Mouse (Mus musculus): ENCODE data around the gene Grin2a. TPM values are rescaled to one million over a fixed set of nuclear protein-coding genes. Genes with fewer than 3 reads are reported as not detected.

The Grin2a gene
- polyA plus RNA-seq, 1 experiment from 2014 or later, result 1.0 TPM

DNA sequence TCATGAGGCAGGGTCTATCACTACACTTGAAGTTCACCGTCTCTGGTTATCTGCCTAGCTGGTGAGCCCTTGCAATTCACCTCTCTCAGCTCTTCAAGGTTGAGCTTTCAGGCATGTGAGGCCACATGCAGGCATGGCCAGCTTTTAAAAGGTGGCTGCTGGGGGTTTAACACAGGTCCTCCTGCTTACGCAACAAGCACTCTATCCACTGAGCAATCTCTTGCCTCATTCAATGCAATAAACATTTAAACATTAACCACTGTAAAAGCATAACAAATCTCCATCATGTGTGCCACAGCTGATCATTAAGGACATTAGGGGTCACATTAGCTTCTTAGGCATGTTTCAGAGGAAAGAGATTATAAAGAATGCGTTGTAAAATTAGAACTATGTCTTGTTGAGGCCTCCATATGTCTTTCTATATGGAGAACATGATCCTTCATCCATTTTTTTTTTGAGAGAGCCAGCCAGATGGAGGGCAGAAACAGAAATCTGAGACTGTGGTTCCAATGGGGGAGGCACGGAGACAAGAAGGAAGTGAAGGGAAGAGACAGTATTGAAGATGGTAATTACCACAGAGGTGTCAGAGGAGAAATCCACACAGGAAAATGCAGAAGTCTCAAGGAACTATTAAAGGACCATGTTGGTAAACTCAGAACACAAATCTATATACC lies 170.8 kb downstream of the Grin2a start:
- H3K27me3 ChIP-seq (ENCODE audit: control insufficient read depth, insufficient read depth, low read length), result no peaks in the 10 kb centered on the region
- ATAC-seq (ENCODE audit: insufficient read depth, low FRiP score, low TSS enrichment), result no peak
- H3K4me2 ChIP-seq (ENCODE audit: low read depth), result no peak overlapping the region
- H3K27ac ChIP-seq (ENCODE audit: low read depth, low read length), result no peak overlapping the region
- no peaks in the 10 kb centered on the region for H3K9me3 ChIP-seq (ENCODE audit: control insufficient read depth, low read length)
- 90% methylated on average over 4 of the region's 4 CpGs for WGBS
- no peak overlapping the region for H3K9ac ChIP-seq (ENCODE audit: low read length)
- no peaks in the 10 kb centered on the region for H3K36me3 ChIP-seq (ENCODE audit: control insufficient read depth, insufficient read depth, low read length)
- H3K4me3 ChIP-seq (ENCODE audit: low read depth, low read length), result no peak overlapping the region
- no peak for DNase-seq (ENCODE audit: low spot score)
- no peaks in the 10 kb centered on the region for H3K4me1 ChIP-seq (ENCODE audit: control insufficient read depth, insufficient read depth, low read length)

- ATAC-seq (ENCODE audit: insufficient read depth, low FRiP score, low TSS enrichment) (no peak), DNase-seq (ENCODE audit: low spot score) (no peak)
- no peak overlapping the region for H3K9ac ChIP-seq (ENCODE audit: low read length)
- no peaks in the 10 kb centered on the region for H3K9me3 ChIP-seq (ENCODE audit: control insufficient read depth, low read length)
- H3K4me3 ChIP-seq (ENCODE audit: low read depth, low read length), result no peak overlapping the region
- H3K4me1 ChIP-seq (ENCODE audit: control insufficient read depth, insufficient read depth, low read length), result no peaks in the 10 kb centered on the region
- H3K4me2 ChIP-seq (ENCODE audit: low read depth), result no peak overlapping the region
- no peak overlapping the region for H3K27ac ChIP-seq (ENCODE audit: low read depth, low read length)
- no peaks in the 10 kb centered on the region for H3K36me3 ChIP-seq (ENCODE audit: control insufficient read depth, insufficient read depth, low read length)
- H3K27me3 ChIP-seq (ENCODE audit: control insufficient read depth, insufficient read depth, low read length), result no peaks in the 10 kb centered on the region
Measured at GRCm38 (mm10) chr16:9823686-9824085, 171.7 kb downstream of the Grin2a start.

GRCm38 (mm10) chr16:9819508-9819907 lies 175.9 kb downstream of the Grin2a start:
- Histone ChIP-seq H3K4me3 (ENCODE audit: low read depth, low read length) (no peak overlapping the region), H3K4me2 (ENCODE audit: low read depth) (no peak overlapping the region), H3K27me3 (ENCODE audit: control insufficient read depth, insufficient read depth, low read length) (no peaks in the 10 kb centered on the region), H3K9ac (ENCODE audit: low read length) (no peak overlapping the region), H3K27ac (ENCODE audit: low read depth, low read length) (no peak overlapping the region), H3K36me3 (ENCODE audit: control insufficient read depth, insufficient read depth, low read length) (no peaks in the 10 kb centered on the region), H3K4me1 (ENCODE audit: control insufficient read depth, insufficient read depth, low read length) (no peaks in the 10 kb centered on the region), H3K9me3 (ENCODE audit: control insufficient read depth, low read length) (no peaks in the 10 kb centered on the region)
- WGBS, result 52% methylated on average over 3 of the region's 3 CpGs
- DNase-seq (ENCODE audit: low spot score) (peak; percentile 13), ATAC-seq (ENCODE audit: insufficient read depth, low FRiP score, low TSS enrichment) (no peak)

- WGBS, result 90% methylated on average over 8 of the region's 8 CpGs
Measured at GRCm38 (mm10) chr16:9801338-9801737, 194.0 kb downstream of the Grin2a start.

DNA sequence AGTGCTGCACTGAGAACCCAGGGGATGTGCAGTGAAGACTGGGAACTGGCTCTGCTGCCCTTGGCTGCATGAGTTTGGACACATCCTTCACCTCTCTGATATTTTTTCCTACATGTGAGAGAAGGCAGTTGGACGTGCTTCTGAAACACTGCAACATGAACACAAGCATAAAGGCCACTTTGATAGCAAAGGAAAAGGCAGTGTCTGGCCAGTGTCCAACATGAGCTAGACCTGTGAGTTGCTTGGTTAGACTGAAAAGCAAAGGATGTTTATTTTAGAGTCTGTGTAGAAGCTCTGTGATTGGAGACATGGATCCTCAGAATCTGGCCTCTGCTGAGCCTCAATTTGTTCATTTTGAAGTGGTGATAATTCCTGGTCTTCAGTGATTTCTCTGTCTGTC lies 195.1 kb downstream of the Grin2a start:
- no peak overlapping the region for H3K27ac ChIP-seq (ENCODE audit: low read depth, low read length)
- H3K4me1 ChIP-seq (ENCODE audit: control insufficient read depth, insufficient read depth, low read length), result no peaks in the 10 kb centered on the region
- no peaks in the 10 kb centered on the region for H3K27me3 ChIP-seq (ENCODE audit: control insufficient read depth, insufficient read depth, low read length)
- H3K4me2 ChIP-seq (ENCODE audit: low read depth), result no peak overlapping the region
- WGBS, result 91% methylated on average over 1 of the region's 1 CpGs
- no peak for ATAC-seq (ENCODE audit: insufficient read depth, low FRiP score, low TSS enrichment)
- H3K9me3 ChIP-seq (ENCODE audit: control insufficient read depth, low read length), result no peaks in the 10 kb centered on the region
- H3K4me3 ChIP-seq (ENCODE audit: low read depth, low read length), result no peak overlapping the region
- no peaks in the 10 kb centered on the region for H3K36me3 ChIP-seq (ENCODE audit: control insufficient read depth, insufficient read depth, low read length)
- no peak overlapping the region for H3K9ac ChIP-seq (ENCODE audit: low read length)
- DNase-seq (ENCODE audit: low spot score), result no peak

More at GRCm38 (mm10) chr16:9801338-9801737, 194.0 kb downstream of the Grin2a start:
- DNase-seq (ENCODE audit: low spot score) (no peak), ATAC-seq (ENCODE audit: insufficient read depth, low FRiP score, low TSS enrichment) (no peak)
- Histone ChIP-seq H3K4me1 (ENCODE audit: control insufficient read depth, insufficient read depth, low read length) (no peaks in the 10 kb centered on the region), H3K4me3 (ENCODE audit: low read depth, low read length) (no peak overlapping the region), H3K4me2 (ENCODE audit: low read depth) (no peak overlapping the region), H3K27ac (ENCODE audit: low read depth, low read length) (no peak overlapping the region), H3K9ac (ENCODE audit: low read length) (no peak overlapping the region), H3K27me3 (ENCODE audit: control insufficient read depth, insufficient read depth, low read length) (no peaks in the 10 kb centered on the region), H3K9me3 (ENCODE audit: control insufficient read depth, low read length) (no peaks in the 10 kb centered on the region), H3K36me3 (ENCODE audit: control insufficient read depth, insufficient read depth, low read length) (no peaks in the 10 kb centered on the region)

DNA sequence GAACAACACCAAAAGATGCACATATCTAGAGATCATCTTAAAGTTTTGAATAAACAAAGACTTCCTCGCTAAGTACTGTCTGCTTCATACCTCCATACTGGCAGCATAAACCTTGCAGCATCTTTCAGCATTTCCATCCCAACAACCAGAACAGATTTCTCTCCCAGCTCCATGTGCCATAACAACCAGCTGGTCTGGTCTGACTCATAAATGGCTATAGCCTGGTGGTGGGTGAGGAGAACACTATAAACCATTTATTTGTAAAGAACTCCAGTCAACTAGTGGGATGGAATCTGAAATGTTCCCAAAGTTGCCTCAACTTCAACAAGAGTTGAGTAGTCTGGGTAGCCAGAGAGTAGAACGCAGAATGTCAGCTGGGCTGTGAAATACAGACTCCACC lies 202.4 kb downstream of the Grin2a start:
- H3K27me3 ChIP-seq (ENCODE audit: control insufficient read depth, insufficient read depth, low read length), result no peaks in the 10 kb centered on the region
- H3K27ac ChIP-seq (ENCODE audit: low read depth, low read length), result no peak overlapping the region
- H3K4me1 ChIP-seq (ENCODE audit: control insufficient read depth, insufficient read depth, low read length), result no peaks in the 10 kb centered on the region
- no peak overlapping the region for H3K4me2 ChIP-seq (ENCODE audit: low read depth)
- H3K9ac ChIP-seq (ENCODE audit: low read length), result no peak overlapping the region
- H3K4me3 ChIP-seq (ENCODE audit: low read depth, low read length), result no peak overlapping the region
- H3K36me3 ChIP-seq (ENCODE audit: control insufficient read depth, insufficient read depth, low read length), result no peaks in the 10 kb centered on the region
- 89% methylated on average over 2 of the region's 2 CpGs for WGBS
- DNase-seq (ENCODE audit: low spot score) (no peak), ATAC-seq (ENCODE audit: insufficient read depth, low FRiP score, low TSS enrichment) (no peak)
- no peaks in the 10 kb centered on the region for H3K9me3 ChIP-seq (ENCODE audit: control insufficient read depth, low read length)

GRCm38 (mm10) chr16:9786261-9786660 lies 209.1 kb downstream of the Grin2a start:
- Histone ChIP-seq H3K9ac (ENCODE audit: low read length) (no peak overlapping the region), H3K4me1 (ENCODE audit: control insufficient read depth, insufficient read depth, low read length) (no peaks in the 10 kb centered on the region), H3K27ac (ENCODE audit: low read depth, low read length) (no peak overlapping the region), H3K4me2 (ENCODE audit: low read depth) (no peak overlapping the region), H3K4me3 (ENCODE audit: low read depth, low read length) (no peak overlapping the region), H3K9me3 (ENCODE audit: control insufficient read depth, low read length) (no peaks in the 10 kb centered on the region), H3K36me3 (ENCODE audit: control insufficient read depth, insufficient read depth, low read length) (no peaks in the 10 kb centered on the region), H3K27me3 (ENCODE audit: control insufficient read depth, insufficient read depth, low read length) (no peaks in the 10 kb centered on the region)
- DNase-seq (ENCODE audit: low spot score) (no peak), ATAC-seq (ENCODE audit: insufficient read depth, low FRiP score, low TSS enrichment) (no peak)
- 71% methylated on average over 1 of the region's 1 CpGs for WGBS

GRCm38 (mm10) chr16:9785821-9786220 lies 209.5 kb downstream of the Grin2a start:
- H3K4me3 ChIP-seq (ENCODE audit: low read depth, low read length), result no peak overlapping the region
- no peaks in the 10 kb centered on the region for H3K9me3 ChIP-seq (ENCODE audit: control insufficient read depth, low read length)
- 93% methylated on average over 4 of the region's 4 CpGs for WGBS
- no peaks in the 10 kb centered on the region for H3K27me3 ChIP-seq (ENCODE audit: control insufficient read depth, insufficient read depth, low read length)
- ATAC-seq (ENCODE audit: insufficient read depth, low FRiP score, low TSS enrichment) (no peak), DNase-seq (ENCODE audit: low spot score) (no peak)
- H3K36me3 ChIP-seq (ENCODE audit: control insufficient read depth, insufficient read depth, low read length), result no peaks in the 10 kb centered on the region
- H3K27ac ChIP-seq (ENCODE audit: low read depth, low read length), result no peak overlapping the region
- no peak overlapping the region for H3K9ac ChIP-seq (ENCODE audit: low read length)
- H3K4me1 ChIP-seq (ENCODE audit: control insufficient read depth, insufficient read depth, low read length), result no peaks in the 10 kb centered on the region
- no peak overlapping the region for H3K4me2 ChIP-seq (ENCODE audit: low read depth)

GRCm38 (mm10) chr16:9768981-9769380 lies 226.4 kb downstream of the Grin2a start:
- Histone ChIP-seq H3K27ac (ENCODE audit: low read depth, low read length) (no peak overlapping the region), H3K9ac (ENCODE audit: low read length) (no peak overlapping the region), H3K4me2 (ENCODE audit: low read depth) (no peak overlapping the region), H3K4me1 (ENCODE audit: control insufficient read depth, insufficient read depth, low read length) (no peaks in the 10 kb centered on the region), H3K27me3 (ENCODE audit: control insufficient read depth, insufficient read depth, low read length) (no peaks in the 10 kb centered on the region), H3K36me3 (ENCODE audit: control insufficient read depth, insufficient read depth, low read length) (no peaks in the 10 kb centered on the region), H3K9me3 (ENCODE audit: control insufficient read depth, low read length) (no peaks in the 10 kb centered on the region), H3K4me3 (ENCODE audit: low read depth, low read length) (no peak overlapping the region)
- WGBS, result 78% methylated on average over 1 of the region's 1 CpGs
- no peak for DNase-seq (ENCODE audit: low spot score)
- ATAC-seq (ENCODE audit: insufficient read depth, low FRiP score, low TSS enrichment), result no peak
